Mouse (Mus musculus) T-helper 17 cell (primary cell): Measurements from ENCODE around the gene Fam131a.

ENCODE experiments used
- in situ Hi-C, 2 experiments: fragments of 300-600 bp; cut with MboI, MseI; formaldehyde crosslinking; loops; 1 replicate in 1 of 2; 2 replicates in 1 of 2; pipeline ENCODE4 v1.15.1; 2025; ENCODE audit warnings: high pct_unique_total_duplicates in 2 of 2

Gene Fam131a

DNA sequence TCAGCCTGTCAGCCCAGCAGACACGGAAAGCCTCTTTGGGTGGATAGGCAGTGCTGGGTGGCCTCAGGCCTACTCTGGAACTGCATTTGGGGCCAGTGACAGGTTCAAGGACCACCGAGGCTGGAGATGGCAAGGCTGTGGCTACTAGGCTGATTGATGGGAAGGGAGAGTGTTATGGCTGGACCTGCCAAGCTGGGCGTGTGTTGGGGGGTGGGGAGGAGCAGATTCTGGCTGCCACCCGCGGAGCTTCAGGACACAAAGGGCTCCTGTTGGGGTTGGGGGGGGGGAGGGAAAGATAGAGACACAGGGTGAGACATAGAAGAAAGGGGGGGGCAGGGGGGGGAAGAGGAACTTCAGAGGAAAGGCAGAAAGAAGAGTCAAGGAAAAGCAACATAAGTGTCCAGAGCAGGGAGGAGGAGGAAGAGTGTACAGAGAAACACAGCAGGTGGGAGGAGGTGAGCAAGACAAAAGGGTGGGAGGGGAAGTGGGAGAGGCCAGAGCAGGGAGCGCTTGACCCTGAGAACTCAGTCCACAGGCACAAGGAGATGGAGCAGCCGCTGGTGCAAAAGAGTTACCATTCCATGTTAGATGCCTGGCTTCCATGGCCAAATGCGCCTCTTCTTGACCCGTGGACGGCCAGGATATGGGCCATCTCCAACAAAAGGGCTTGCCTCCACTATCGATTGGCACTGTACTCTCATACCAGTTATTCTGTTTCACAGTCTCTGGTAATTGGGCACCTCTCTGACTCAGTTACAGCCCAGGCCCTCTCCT is 21.5 kb downstream of the Fam131a start:
- in situ Hi-C loops, result loop anchor here in 1 of 2 experiments (5.0 kb wide), 1 partner anchor 97 kb away; no protein-coding TSS in a partner anchor

DNA sequence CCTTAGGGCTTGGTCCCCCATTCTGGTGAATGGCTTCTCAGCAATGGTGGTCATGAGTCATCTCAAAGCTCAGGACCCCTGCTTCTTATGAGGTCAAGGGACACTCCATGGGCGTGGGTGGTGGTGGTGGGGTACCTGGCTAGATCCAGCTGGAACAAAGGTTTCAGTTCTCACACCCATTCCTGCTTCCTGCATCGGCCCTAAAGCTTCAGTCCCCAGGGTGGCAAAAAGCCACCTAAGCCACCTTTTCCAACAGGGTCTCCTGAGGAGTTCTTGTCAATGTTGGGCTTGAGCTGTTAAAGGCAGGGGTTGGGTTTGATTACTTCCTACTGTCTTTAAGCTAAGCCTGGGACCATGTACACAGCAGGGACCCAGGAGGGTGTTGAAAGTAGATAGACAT is 22.1 kb downstream of the Fam131a start:
- in situ Hi-C loops, result loop anchor here in 1 of 2 experiments (5.0 kb wide), 1 partner anchor 98 kb away; no protein-coding TSS in a partner anchor

GRCm38 (mm10) chr16:20715566-20715965 is 22.5 kb downstream of the Fam131a start:
- in situ Hi-C loops, result loop anchor here in 1 of 2 experiments (5.0 kb wide), 1 partner anchor 98 kb away; no protein-coding TSS in a partner anchor

- in situ Hi-C loops, result loop anchor here in 1 of 2 experiments (5.0 kb wide), 1 partner anchor 99 kb away; no protein-coding TSS in a partner anchor
Measured at GRCm38 (mm10) chr16:20715976-20716840, 23.2 kb downstream of the Fam131a start.

DNA sequence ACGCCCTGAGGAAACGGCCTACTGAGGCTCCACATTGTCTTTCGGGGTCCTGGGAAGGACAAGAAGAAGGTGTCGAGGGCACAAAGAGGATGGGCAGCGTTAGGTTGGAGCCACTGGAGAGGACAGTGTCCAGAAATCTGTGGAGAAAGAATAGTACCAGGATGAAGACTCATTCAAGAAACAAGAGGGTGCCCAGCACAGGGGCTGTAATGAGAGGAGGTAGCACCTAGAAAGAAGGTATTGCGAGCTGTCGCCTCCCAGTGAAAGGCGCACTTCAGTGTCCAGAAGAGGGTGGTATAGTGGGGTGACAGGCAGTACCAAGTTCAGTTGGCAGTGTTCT is 23.8 kb downstream of the Fam131a start:
- in situ Hi-C loops, result loop anchor here in 1 of 2 experiments (5.0 kb wide), 1 partner anchor 100 kb away; no protein-coding TSS in a partner anchor

DNA sequence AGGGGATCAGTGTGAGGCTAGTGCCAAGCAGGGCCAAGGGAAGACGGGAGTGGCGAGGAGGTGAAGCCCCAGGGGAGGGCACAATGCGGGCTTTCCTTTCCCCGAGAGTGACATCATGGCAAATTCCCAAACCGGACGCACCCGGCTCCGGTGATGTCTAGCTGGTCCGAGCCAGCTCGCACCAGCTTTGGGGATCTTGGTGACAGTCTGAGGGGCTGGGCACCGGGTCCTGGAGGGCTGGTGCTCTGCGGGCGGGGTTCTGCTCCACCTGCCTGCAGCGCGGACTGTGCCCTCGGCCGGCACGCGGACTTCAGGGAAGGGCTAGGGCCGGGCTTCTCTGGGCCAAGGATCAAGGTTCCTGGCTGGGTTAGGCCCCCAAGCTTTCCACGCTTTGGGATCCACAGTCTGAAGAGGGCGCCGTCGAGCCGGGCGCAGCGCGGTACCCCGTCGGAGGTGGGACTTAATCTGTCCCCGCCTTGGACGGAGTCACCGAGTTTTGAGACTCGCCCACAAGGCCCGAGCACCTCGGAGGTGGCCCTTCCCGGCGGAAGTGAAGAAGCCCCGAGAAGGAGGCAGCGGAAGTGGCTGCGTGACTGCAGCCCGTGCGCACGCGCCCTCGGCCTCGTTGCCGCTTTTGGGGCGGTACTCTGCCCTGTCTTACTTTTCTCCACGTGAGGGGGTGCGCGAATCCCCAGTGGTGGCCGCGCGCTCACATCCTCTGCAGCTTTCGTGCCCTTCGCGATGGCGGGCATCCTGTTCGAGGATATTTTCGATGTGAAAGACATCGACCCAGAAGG is 24.3 kb downstream of the Fam131a start, which contains the start of the genes Polr2h and Clcn2:
Gene Polr2h, plus strand, starts transcription at position 485 of the 797 bp plus-strand sequence.
Gene Clcn2, minus strand, starts transcription at position 566 of the 797 bp plus-strand sequence.
- in situ Hi-C loops, result loop anchor here in 1 of 2 experiments (5.0 kb wide), 1 partner anchor 100 kb away; no protein-coding TSS in a partner anchor

DNA sequence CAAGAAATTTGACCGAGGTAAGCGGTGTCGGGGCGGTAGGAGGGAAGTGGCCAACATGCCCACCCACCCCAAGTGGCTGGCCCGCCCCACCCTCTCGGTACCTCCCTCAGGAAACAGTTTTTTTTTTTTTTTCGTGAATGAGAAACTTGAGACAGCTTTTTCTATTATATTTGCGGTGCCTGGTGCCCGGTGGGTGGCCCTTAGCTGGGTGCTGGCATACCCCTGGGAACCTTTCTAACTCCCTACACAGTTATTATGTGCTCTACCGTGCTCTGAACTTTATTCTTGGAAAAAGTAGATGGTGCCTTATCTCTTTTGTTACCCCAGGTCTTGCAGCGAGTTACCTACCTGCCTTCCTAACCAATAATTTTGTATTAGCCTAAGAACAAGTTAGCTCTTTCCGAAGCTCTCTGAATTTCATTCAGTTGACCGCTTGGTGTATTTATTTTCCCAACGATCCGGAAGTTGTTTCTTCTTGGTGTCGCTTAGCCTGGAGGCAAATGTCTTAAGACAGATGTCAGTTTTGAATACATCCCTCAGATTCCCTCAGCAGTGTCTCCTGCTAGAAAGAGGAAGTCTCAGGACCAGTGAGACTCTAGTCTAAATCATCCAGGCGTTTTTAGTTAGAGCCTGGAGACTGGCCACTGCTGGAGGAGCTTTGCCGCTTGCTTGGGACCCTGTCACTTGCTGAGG is 25.1 kb downstream of the Fam131a start:
- in situ Hi-C loops, result loop anchor here in 1 of 2 experiments (5.0 kb wide), 1 partner anchor 101 kb away; no protein-coding TSS in a partner anchor

- in situ Hi-C loops, result no loop called here
Measured at GRCm38 (mm10) chr16:20721808-20722207, 28.8 kb downstream of the Fam131a start.

DNA sequence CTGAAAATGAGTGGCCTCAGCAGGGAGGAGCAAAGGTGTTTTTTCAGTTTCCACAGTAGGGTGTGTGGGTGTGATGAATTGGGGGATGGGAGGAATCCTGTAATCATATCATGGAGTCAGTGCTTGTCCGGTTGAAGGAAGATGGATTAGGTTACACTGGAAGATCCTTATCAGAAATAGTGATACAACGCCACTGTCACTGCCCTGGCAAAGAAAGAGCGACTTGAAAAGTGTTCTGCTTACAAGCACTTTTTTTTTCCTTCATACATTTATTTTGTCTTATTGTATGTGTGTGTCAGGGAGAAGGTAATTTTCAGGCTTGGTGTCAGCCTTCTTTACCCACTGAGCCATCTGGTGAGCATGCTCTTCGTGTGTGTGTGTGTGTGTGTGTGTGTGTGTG is 29.7 kb downstream of the Fam131a start:
- in situ Hi-C loops, result no loop called here

GRCm38 (mm10) chr16:20723247-20723646 is 30.2 kb downstream of the Fam131a start:
- in situ Hi-C loops, result no loop called here

DNA sequence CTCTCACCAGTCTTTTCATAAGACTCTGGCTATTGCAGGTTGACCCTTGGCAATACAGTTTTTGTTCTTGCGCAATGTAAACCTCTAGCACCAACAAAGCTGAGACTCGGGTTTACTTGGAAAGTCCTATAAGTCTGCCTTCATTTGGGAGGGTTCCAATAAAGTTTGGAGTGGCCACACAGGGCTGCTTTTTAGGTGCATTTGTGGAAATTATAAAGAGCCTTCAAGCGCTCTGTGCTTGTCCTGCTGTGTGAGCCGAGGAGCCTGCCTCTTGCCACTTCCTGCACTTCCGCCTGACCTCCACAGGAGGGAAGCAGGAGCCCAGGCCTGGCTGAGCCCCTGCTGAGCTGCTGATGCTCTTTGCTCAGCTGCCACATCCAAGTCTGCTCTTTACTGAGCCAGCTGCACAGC is 31.3 kb downstream of the Fam131a start:
- in situ Hi-C loops, result no loop called here

- in situ Hi-C loops, result no loop called here
Measured at GRCm38 (mm10) chr16:20725321-20725720, 32.3 kb downstream of the Fam131a start.

DNA sequence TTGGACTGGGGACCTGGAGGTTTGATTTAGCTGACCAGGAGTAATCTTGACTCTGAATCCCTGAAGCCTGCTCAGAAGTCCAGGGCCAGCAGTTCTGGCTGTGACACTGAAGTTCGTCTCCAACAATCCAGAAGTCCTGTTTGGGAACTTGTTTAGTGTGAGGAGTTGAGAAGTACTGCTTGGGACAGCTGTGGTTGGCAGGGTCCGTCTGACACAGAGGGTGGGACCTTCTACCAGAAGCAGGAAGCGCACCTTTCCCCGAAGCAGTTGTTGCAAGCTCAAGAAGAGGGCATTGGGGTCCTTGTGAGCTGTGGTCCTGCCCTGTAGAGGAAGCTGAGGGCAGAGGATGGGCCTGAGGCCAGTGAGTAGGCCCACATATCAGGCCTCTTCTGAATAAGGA is 32.7 kb downstream of the Fam131a start:
- in situ Hi-C loops, result no loop called here

GRCm38 (mm10) chr16:20726384-20726783 is 33.3 kb downstream of the Fam131a start:
- in situ Hi-C loops, result no loop called here

- in situ Hi-C loops, result no loop called here
Measured at GRCm38 (mm10) chr16:20730293-20730711, 37.3 kb downstream of the Fam131a start.

GRCm38 (mm10) chr16:20731688-20732087 is 38.6 kb downstream of the Fam131a start:
- in situ Hi-C loops, result no loop called here

DNA sequence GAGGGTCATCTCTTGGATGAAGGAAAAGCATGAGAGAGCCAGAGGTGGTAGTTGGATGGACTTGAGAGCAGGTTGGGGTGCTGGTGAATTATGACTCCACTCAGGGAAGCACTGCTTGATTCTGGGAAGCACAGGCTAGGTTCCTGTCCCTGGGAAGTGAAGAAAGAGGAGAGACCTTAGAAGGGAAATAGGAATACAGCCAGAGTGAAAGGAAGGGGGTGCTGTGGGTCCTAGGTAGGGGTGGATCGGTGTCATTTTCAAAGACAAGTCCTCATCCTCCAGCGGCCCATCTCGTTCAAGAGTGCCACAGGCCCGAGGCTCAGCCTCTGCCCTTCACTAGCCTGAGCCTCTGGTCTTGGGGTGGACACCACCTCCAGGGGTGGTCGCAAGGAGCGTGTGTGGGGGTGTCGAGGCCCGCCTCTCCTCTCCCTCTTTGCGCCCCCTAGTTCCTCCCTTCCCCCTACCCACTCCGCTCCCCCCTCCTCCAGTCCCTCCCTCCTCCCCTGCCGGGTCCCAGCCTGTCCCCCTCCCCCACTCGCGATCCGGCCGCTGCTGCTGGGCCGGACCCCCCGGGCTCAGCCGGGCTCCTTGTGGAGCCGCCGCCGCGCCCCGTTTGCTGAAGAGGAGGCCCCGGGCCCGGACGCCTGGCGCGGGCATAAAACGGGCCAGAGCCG is 39.3 kb downstream of the Fam131a start:
- in situ Hi-C loops, result no loop called here

GRCm38 (mm10) chr16:20732925-20733730 is 40.1 kb downstream of the Fam131a start, which contains the start of gene Chrd:
TSS of gene Chrd (plus strand) at chr16:20733127.
- in situ Hi-C loops, result no loop called here
